11 mouse cellular contexts compared by ENCODE assay signal in genomic region chr4:149846861-149847631, GRCm38 (mm10).
A peak's percentile ranks its signal among the peaks of the same experiment; 100 is the strongest.
DNase-seq lines count a peak whose midpoint lies in the region; ATAC-seq and TF ChIP-seq lines count a peak whose summit lies in the region.
"Had no signal": no experiment of that assay in that cellular context is flagged by ENCODE, and none has a peak within 500 bp of the region (broad histone marks: within the 10 kb centered on the region; RNA-seq: fewer than 3 reads in every experiment).

No protein-coding gene starts in this region.

- TF ChIP-seq CTCF in lung, embryonic 14.5 days (IDR thresholded peaks at IDR 0.05; ENCODE audit: low read depth): no peak

- WGBS in heart, embryonic 11.5 days (ENCODE audit: insufficient replicate concordance): 76% methylated on average over 22 of the region's 22 CpGs
- WGBS in lung, embryonic 14.5 days: 64% methylated on average over 22 of the region's 22 CpGs

- no peak overlapping the region for H3K9ac ChIP-seq in heart, embryonic 11.5 days (ENCODE audit: low read depth, low read length)
- no peak overlapping the region for H3K9ac ChIP-seq in lung, embryonic 14.5 days
- H3K9ac ChIP-seq: forebrain, embryonic 12.5 days had no signal

- DNase-seq in heart, adult 11 months: peak; percentile 98
- DNase-seq in NIH3T3 (ENCODE audit: low read depth): peak; percentile 28
- DNase-seq in gastrocnemius, postnatal 14 days: peak; percentile 81
- peak; percentile 53 for DNase-seq in lung, embryonic 14.5 days
- DNase-seq in natural killer cell, adult 2 months (ENCODE audit: low spot score in 2 of 2): no peak
- DNase-seq in frontal cortex, postnatal 10 days (ENCODE audit: low spot score in 2 of 2): no peak
- no peak for DNase-seq in right cerebral cortex, postnatal 25 days
- DNase-seq: kidney, postnatal 36 days had no signal

- H3K4me1 ChIP-seq in heart, embryonic 11.5 days (ENCODE audit: control insufficient read depth, insufficient read depth, low read length): no peaks in the 10 kb centered on the region
- peaks cover 6% of the 10 kb centered on the region; the same call in 1 of the 2 replicates for H3K4me1 ChIP-seq in lung, embryonic 14.5 days (ENCODE audit: insufficient read depth)
- H3K4me1 ChIP-seq: forebrain, embryonic 12.5 days had no signal

- intact Hi-C loops in gastrocnemius, postnatal 14 days (cut with DNase I; ENCODE audit: low total_unique reads): no loop called here

- ATAC-seq in heart, embryonic 11.5 days (replicated peaks; ENCODE audit: insufficient number of reproducible peaks, low FRiP score, low TSS enrichment): no peak
- ATAC-seq in lung, embryonic 14.5 days (ENCODE audit: insufficient read depth): no peak

- no peak overlapping the region for H3K27ac ChIP-seq in heart, embryonic 11.5 days (ENCODE audit: low read depth, low read length)
- H3K27ac ChIP-seq in lung, embryonic 14.5 days (ENCODE audit: low read depth): no peak overlapping the region
- H3K27ac ChIP-seq: forebrain, embryonic 12.5 days; macrophage had no signal

- no peaks in the 10 kb centered on the region for H3K27me3 ChIP-seq in heart, embryonic 11.5 days (ENCODE audit: control insufficient read depth, insufficient read depth, low read length)
- no peaks in the 10 kb centered on the region for H3K27me3 ChIP-seq in lung, embryonic 14.5 days (ENCODE audit: insufficient read depth, low read length)
- H3K27me3 ChIP-seq: forebrain, embryonic 12.5 days had no signal

- no peaks in the 10 kb centered on the region for H3K36me3 ChIP-seq in heart, embryonic 11.5 days (ENCODE audit: control insufficient read depth, insufficient read depth, low read length)
- no peaks in the 10 kb centered on the region for H3K36me3 ChIP-seq in lung, embryonic 14.5 days (ENCODE audit: insufficient read depth)
- H3K36me3 ChIP-seq: forebrain, embryonic 12.5 days had no signal

- no peak overlapping the region for H3K4me2 ChIP-seq in heart, embryonic 11.5 days
- no peak overlapping the region for H3K4me2 ChIP-seq in lung, embryonic 14.5 days
- H3K4me2 ChIP-seq: forebrain, embryonic 12.5 days had no signal

- no peaks in the 10 kb centered on the region for H3K9me3 ChIP-seq in heart, embryonic 11.5 days (replicated peaks; ENCODE audit: control insufficient read depth, low read length)
- H3K9me3 ChIP-seq in lung, embryonic 14.5 days (ENCODE audit: low read depth, low read length): no peaks in the 10 kb centered on the region
- H3K9me3 ChIP-seq: forebrain, embryonic 12.5 days had no signal

- no peak overlapping the region for H3K4me3 ChIP-seq in heart, embryonic 11.5 days (ENCODE audit: low read depth, low read length)
- H3K4me3 ChIP-seq in lung, embryonic 14.5 days (ENCODE audit: low read depth, low read length): no peak overlapping the region
- H3K4me3 ChIP-seq: forebrain, embryonic 12.5 days had no signal

Comparison
In these comparisons a context has a peak if more than half of its experiments do, and no peak if none do; other contexts are left out.
1. DNase-seq: peak in heart, adult 11 months (single experiment), NIH3T3 (single experiment), gastrocnemius, postnatal 14 days (single experiment) and lung, embryonic 14.5 days (single experiment); none in natural killer cell, adult 2 months (0 of 2), frontal cortex, postnatal 10 days (0 of 2) and right cerebral cortex, postnatal 25 days (single experiment).